ENCODE assay signal across 8 mouse cellular contexts in genomic region chr11:120353500-120354303, GRCm38 (mm10). TPM values are rescaled to one million over a fixed set of nuclear protein-coding genes. Genes with fewer than 3 reads are reported as not detected.
DNase-seq lines count a peak whose midpoint lies in the region; TF ChIP-seq lines count a peak whose summit lies in the region.

No protein-coding gene starts in this region.

- peak; percentile 57; the same call in 1 of the 2 replicates for TF ChIP-seq CTCF in lung, adult 2 months (IDR thresholded peaks at IDR 0.05; ENCODE audit: insufficient read depth, low read length)
- TF ChIP-seq CTCF in olfactory bulb, adult 2 months (IDR thresholded peaks at IDR 0.05; ENCODE audit: insufficient read depth, low read depth, low read length): peak; percentile 50; the same call in 1 of the 2 replicates

- DNase-seq in A20 (ENCODE audit: low read depth, low spot score): peak; percentile 88
- peak; percentile 84 for DNase-seq in NIH3T3 (ENCODE audit: low read depth)
- peak; percentile 67 to 82 for DNase-seq in cerebellum, postnatal 25 days
- DNase-seq in heart, adult 11 months: peak; percentile 99
- peak; percentile 91 for DNase-seq in kidney, adult 18-20 months
- peak; percentile 89 for DNase-seq in lung, adult 2 months
- peak; percentile 78 to 79 for DNase-seq in thymus, postnatal 36 days

- H3K4me1 ChIP-seq in lung, adult 2 months (ENCODE audit: control insufficient read depth, insufficient read depth, low read length): peaks cover 31% of the 10 kb centered on the region
- peaks cover 45% of the 10 kb centered on the region for H3K4me1 ChIP-seq in olfactory bulb, adult 2 months (ENCODE audit: control insufficient read depth, insufficient read depth, low read length)

- H3K4me3 ChIP-seq in lung, adult 2 months (replicated peaks; ENCODE audit: extremely low read depth, low read depth, low read length): peak overlapping the region; percentile 39
- no peak overlapping the region for H3K4me3 ChIP-seq in olfactory bulb, adult 2 months (ENCODE audit: insufficient read depth, low read depth, low read length)

- WGBS in lung, adult 2 months: 13% methylated on average over 26 of the region's 26 CpGs
- 30% methylated on average over 26 of the region's 26 CpGs for WGBS in olfactory bulb, adult 2 months

- TF ChIP-seq POLR2A in lung, adult 2 months (IDR thresholded peaks at IDR 0.05; ENCODE audit: borderline replicate concordance, extremely low read depth, low read depth, low read length): peak; percentile 30; the same call in 1 of the 2 replicates
- no peak for TF ChIP-seq POLR2A in olfactory bulb, adult 2 months (IDR thresholded peaks at IDR 0.05; ENCODE audit: insufficient read depth, low read depth, low read length)

- H3K27ac ChIP-seq in olfactory bulb, adult 2 months (ENCODE audit: insufficient read depth, low read depth, low read length): no peak overlapping the region

RNA-seq across cellular contexts. Expression of gene Actg1, which starts 5.4 kb away (rescaled TPM):
- 941 and 1,175 TPM in 2 replicates for polyA plus RNA-seq in lung, adult 2 months (2012; rRNA removed)
- 702 and 785 TPM in 2 replicates for polyA plus RNA-seq in olfactory bulb, adult 2 months (2012; ENCODE audit: insufficient read depth, insufficient read length, low replicate concordance, missing spikeins)

RNA-seq across cellular contexts. Expression of gene Fscn2, which starts 7.6 kb away (rescaled TPM):
- polyA plus RNA-seq in lung, adult 2 months (2012; rRNA removed): 0.06 and 0.60 TPM in 2 replicates
- polyA plus RNA-seq in olfactory bulb, adult 2 months (2012; ENCODE audit: insufficient read depth, insufficient read length, low replicate concordance, missing spikeins): not detected in 2 replicates

RNA-seq across cellular contexts. Expression of gene Faap100, which starts 24.9 kb away (rescaled TPM):
- 61.9 and 67.1 TPM in 2 replicates for polyA plus RNA-seq in lung, adult 2 months (2012; rRNA removed)
- polyA plus RNA-seq in olfactory bulb, adult 2 months (2012; ENCODE audit: insufficient read depth, insufficient read length, low replicate concordance, missing spikeins): not detected in 2 replicates

Comparison
In these comparisons a context has a peak if more than half of its experiments do, and no peak if none do; other contexts are left out.
1. RNA of gene Faap100, which starts 24.9 kb away (polyA plus RNA-seq): 61.9 to 67.1 TPM in lung, adult 2 months; not detected in olfactory bulb, adult 2 months; every median in the first group is over 10 times any median in the second.
2. Peak in every context shown above with its lines, with median percentiles within 50 percentile points of each other: DNase-seq.